Mouse (Mus musculus) T-cell, adult 2 months (primary cell): ENCODE data around the gene Foxp1.

ENCODE experiments used
- DNase-seq: peaks from one replicate; pipeline ENCODE4 v3.0.0; 2022; ENCODE audit warnings: low spot score

Foxp1 gene

DNA sequence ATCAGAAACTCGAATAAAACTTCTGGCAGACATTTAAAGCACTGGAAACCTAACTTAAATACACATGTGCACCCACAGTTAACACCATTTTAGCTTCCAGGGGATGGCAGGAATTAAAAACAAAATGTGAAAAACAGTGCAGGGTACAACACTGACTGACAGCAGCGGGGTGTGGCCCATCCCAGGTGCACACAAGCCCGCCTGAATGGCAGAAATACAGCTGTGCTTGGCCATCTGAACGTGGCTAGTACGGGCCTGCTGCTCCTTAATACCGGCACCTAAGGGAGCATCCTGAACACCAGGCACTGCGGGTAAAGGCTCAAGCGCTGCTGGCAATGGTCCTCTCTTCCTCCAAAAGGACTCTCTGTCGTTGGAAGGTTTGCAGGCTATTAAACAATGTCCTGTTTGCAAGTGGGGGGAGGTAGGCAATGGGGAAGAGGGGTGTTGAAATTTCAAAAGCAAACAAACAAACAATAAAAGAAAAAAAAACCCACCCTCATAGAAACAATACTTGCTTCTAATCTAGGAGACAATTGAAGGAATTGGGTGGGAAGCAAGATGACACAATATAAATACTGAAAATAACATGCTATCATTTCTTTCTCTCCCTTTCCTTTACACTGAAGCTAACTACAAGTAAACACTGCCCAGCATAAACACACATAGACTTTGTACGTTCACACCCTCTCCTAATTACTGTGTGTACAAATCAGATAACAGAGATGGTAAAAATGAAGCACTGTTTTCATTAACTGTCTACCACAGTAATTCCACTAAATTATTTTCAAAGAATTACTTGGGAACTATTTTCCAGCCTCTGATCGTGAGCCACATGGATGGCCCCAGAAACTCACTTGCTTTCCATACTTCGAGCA is 501.7 kb downstream of the Foxp1 start:
- no peak for DNase-seq

DNA sequence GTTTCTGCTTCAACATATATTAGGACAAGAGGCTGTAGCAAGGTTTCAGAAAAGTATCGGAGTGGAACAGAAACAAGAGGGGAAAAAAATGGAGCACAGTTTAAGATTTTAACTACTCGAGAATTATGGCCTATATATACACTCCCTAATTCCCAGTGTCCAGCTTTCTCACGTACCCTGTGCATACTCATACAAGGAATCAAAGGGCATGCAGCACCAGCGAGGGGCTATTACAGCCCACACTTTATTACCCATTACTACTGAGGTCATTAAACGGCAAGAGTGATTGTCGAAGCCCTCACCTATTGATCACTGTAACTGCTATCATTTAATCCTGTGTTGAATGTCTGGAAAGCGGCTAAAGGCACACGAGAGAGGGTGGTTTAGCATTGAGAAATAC is 502.8 kb downstream of the Foxp1 start:
- no peak for DNase-seq

- DNase-seq = no peak
These were observed 503.3 kb downstream of the Foxp1 start for GRCm38 (mm10) chr6:99019266-99019665.

GRCm38 (mm10) chr6:99013866-99014502 is 508.5 kb downstream of the Foxp1 start:
- no peak for DNase-seq

DNA sequence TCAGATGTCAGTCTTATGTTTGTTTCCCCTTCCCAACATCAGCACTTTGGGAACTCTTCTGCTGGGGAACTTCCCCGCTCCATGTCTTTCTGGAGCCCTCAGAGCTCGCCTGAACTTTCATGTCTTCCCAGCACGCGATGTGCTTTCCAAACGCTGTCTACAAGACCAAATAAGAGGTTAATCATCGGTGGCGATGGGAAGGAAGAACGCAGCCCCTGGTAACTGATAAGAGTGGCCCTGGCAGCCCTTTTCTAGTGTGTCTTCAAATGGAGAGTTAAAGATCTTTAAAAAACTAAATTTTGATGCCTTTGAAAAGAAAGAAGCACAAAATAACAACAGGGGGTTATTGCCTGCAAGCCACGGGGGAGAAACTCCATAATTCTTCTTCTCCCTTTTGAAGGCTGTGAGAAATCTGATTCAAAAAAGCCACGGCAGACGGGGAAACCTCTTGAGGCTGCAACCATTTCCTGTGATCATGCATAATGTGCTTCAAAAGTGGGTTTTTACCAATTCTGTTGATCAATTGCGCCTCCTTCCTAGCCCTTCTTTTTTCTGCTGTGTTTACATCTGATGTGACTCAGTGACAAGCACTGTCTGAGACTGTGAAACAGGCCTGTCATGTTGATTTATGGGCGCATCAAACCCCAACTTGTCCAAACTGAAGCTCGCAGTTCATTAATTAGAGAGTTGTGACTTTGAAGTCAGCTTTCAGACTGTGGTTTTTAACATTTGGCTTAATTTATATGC is 509.2 kb downstream of the Foxp1 start:
- peak; percentile 69 for DNase-seq

- DNase-seq = no peak
These were observed 510.5 kb downstream of the Foxp1 start for GRCm38 (mm10) chr6:99011895-99012584.

- no peak for DNase-seq
These were observed 512.8 kb downstream of the Foxp1 start for GRCm38 (mm10) chr6:99009771-99010170.

DNA sequence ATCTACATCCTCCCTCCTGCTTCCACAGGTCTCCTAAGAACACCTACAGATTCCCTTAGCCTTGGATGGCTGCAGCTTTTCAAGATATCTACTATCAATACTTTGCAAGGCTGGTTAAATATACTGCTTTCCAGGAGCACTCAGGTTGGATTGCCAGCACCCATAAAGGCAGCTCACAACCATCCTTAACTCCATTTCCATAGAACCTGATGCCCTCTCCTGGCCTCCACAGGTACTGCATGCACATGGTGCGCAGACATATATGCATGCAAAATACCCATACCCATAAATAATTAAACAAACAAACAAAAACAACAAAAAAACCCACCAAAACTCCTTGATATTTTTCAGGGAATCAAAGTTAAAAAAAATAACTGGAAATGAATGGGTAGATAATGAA is 514.0 kb downstream of the Foxp1 start:
- peak; percentile 27 for DNase-seq

DNA sequence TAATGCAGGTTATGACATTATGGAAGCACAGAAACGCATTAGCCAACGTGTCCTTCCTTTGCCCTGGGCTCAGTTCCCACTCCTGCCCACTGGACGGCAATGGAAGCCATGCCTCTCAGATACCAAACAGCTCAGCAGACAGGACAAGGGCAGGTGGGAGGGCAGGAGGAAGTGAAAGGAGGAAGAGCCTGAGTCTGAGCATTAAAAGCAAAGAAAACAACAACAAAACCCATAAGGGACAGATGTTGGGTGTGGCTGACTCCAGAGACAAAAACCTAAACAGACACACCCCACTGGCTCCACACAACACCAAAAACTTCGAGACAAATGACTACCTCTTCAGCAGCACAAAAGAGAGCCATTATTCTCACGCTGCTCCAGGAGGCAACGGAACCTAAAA is 515.0 kb downstream of the Foxp1 start:
- no peak for DNase-seq

DNA sequence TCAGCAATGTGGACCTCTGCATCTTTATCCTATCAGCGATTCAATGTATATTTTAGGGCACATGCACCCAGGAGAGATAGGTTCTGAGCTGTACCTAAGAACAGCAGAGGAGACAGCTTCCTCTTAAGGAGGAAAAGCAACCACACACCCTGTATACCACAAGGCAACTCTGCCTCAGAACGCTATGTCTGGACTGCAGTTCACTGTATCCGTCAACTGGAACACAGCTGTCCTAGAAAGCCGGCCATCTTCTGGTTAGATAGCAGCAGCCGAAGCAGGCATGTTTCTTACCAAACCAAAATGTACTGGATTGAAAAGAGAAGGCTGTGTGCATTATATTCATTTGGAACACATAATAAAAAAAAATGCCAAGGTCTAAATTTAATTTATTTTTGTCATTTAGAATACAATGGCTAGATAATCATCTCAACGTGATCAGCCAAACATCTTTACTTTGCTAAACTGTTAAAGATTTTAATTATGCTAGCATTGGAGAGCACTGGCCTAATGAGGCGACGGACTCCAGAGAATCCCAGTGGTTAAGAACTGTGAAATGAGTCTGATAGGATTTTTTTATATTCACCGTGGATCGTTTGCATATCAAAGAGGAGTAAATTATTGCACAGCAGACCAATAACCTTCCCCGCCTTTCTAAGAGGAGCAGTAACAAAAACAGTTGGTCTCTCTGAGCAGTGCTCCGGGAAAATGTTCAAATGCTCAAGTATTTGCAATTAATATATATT is 518.1 kb downstream of the Foxp1 start:
- no peak for DNase-seq

DNA sequence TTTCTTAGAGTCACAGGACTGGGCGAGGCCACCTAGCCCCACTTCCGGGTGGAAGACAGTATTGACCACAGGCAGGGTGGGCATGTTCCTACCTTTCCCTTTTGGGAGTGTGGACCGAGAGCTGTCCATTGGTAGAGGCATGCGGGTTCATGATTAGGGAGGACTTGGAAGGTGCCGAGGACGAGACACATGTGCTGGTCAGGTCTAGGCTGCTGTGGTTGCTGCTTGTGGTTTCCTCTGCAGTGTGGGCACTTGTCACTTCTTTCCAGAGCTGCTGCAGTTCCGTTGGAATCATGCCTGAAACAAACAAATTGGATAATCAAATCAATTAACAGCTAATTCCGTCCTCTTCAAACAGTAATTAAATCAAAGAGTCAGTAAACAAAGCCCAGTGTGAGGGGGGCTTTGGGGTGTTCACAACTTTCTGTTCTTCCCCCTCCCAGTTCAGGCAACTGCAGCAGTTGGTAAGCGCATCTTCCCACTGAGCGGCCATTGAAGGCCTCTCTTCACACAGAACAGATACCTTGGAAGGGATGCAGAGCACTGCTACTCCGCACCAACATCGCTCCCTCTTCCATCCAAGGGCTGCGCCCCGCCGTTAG is 519.3 kb downstream of the Foxp1 start:
- no peak for DNase-seq

GRCm38 (mm10) chr6:99001637-99002036 is 520.9 kb downstream of the Foxp1 start:
- no peak for DNase-seq

- no peak for DNase-seq
These were observed 523.3 kb downstream of the Foxp1 start for GRCm38 (mm10) chr6:98998971-98999932.

DNA sequence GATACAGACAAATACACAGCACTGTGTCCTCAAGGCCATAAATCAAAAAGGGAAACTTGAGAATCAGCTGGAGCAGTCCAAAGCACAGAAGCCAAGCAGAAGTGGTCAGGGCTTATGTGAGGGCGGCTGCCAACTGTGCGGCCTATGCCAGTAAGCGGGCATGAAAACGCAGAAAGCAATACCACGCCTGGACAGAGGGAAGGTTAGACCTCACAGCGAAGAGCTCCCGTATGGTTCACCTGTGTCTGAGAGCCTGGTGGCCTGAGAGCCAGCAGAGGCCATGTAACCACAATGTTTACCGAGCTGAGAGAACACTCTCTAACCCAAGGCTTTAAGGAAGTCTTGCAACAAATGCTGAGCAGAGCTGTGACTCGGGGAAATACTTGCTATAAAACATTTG is 524.8 kb downstream of the Foxp1 start:
- DNase-seq = no peak

GRCm38 (mm10) chr6:98996822-98997221 is 525.7 kb downstream of the Foxp1 start:
- no peak for DNase-seq

GRCm38 (mm10) chr6:98996346-98996745 is 526.2 kb downstream of the Foxp1 start:
- no peak for DNase-seq

- no peak for DNase-seq
These were observed 526.8 kb downstream of the Foxp1 start for GRCm38 (mm10) chr6:98995681-98996080.

GRCm38 (mm10) chr6:98994902-98995301 is 527.6 kb downstream of the Foxp1 start:
- DNase-seq = no peak

DNA sequence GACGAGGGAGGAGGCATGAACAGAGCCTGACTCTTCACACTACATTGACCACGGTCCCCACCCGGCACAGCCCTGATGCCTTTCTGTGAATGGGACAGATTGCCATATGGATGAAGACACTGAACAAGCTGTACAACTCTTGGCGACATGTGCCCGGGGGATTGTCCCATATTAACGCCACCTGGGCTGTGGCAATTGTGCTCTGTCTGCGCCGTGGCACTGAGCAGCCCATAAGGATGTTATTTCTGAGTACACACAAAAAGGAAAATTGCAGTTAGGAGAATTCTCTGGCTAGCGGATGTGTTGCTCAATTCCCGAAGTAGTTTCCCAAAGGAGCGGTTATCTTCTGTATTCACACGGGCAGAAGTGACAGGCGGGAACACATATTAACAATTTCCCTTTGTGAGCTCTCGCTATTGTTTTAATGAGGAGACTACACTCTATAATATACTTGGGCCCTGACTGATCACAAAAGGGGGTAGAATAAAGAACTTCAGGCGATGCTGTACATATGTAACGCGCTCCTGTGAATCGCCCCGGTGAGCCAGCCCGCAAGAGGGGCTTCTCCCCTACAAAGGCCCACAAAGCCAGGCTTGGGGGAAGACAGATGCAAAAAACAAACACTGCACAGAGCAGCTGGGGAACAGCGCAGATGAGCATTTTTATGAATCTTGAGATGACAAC is 528.3 kb downstream of the Foxp1 start:
- DNase-seq = no peak
